Mouse (Mus musculus) cerebellum, adult 18-20 months (tissue): ENCODE results near the gene Safb.

ENCODE experiments used
- DNase-seq, 2 experiments: peaks; one replicate each; pipeline ENCODE4 v3.0.0; 2021

Gene Safb

GRCm38 (mm10) chr17:56561866-56562265, 22.8 kb upstream of the Safb start:
- DNase-seq = no peak

GRCm38 (mm10) chr17:56566293-56566692, 18.3 kb upstream of the Safb start:
- DNase-seq = no peak

- DNase-seq = no peak
These were observed 17.7 kb upstream of the Safb start for GRCm38 (mm10) chr17:56566918-56567317.

- no peak for DNase-seq
These were observed 17.3 kb upstream of the Safb start for GRCm38 (mm10) chr17:56567370-56567769.

- no peak for DNase-seq
These were observed 14.3 kb upstream of the Safb start for GRCm38 (mm10) chr17:56570287-56570686.

- DNase-seq = peak in 1 of 2 experiments; percentile 34
These were observed 12.5 kb upstream of the Safb start for GRCm38 (mm10) chr17:56572154-56572553.

GRCm38 (mm10) chr17:56572939-56573338, 11.7 kb upstream of the Safb start:
- DNase-seq = no peak

- no peak for DNase-seq
These were observed 1.6 kb upstream of the Safb start for GRCm38 (mm10) chr17:56583071-56583470.

GRCm38 (mm10) chr17:56583611-56584256, 891 bp upstream of the Safb start:
- peak in 1 of 2 experiments; percentile 53 for DNase-seq

GRCm38 (mm10) chr17:56585171-56585821, 671 bp downstream of the Safb start:
- peak in 1 of 2 experiments; percentile 52 for DNase-seq

- no peak for DNase-seq
These were observed 3.1 kb downstream of the Safb start for GRCm38 (mm10) chr17:56587773-56588172.

GRCm38 (mm10) chr17:56588921-56589320, 4.3 kb downstream of the Safb start:
- no peak for DNase-seq

GRCm38 (mm10) chr17:56592553-56592952, 7.9 kb downstream of the Safb start:
- DNase-seq = no peak

- peak in 1 of 2 experiments; percentile 36 for DNase-seq
These were observed 9.1 kb downstream of the Safb start for GRCm38 (mm10) chr17:56593527-56594271.

- peak; percentile 43 to 45 for DNase-seq
These were observed 18.8 kb downstream of the Safb start for GRCm38 (mm10) chr17:56603186-56604069.

GRCm38 (mm10) chr17:56604070-56604380, 19.4 kb downstream of the Safb start:
- no peak for DNase-seq

GRCm38 (mm10) chr17:56604422-56604821, 19.8 kb downstream of the Safb start:
- DNase-seq = no peak

GRCm38 (mm10) chr17:56605431-56605830, 20.8 kb downstream of the Safb start:
- DNase-seq = no peak

GRCm38 (mm10) chr17:56607521-56608062, 23.0 kb downstream of the Safb start:
- no peak for DNase-seq

- DNase-seq = no peak
These were observed 24.1 kb downstream of the Safb start for GRCm38 (mm10) chr17:56608699-56609098.

GRCm38 (mm10) chr17:56609452-56610171, 25.0 kb downstream of the Safb start, which contains the start of gene 2410015M20Rik:
TSS of gene 2410015M20Rik (minus strand) at chr17:56609771.
- peak; percentile 94 to 98 for DNase-seq

GRCm38 (mm10) chr17:56611323-56611722, 26.7 kb downstream of the Safb start:
- DNase-seq = no peak
